Mouse (Mus musculus): ENCODE measurements around the gene Lrrc49.

Lrrc49 gene

DNA sequence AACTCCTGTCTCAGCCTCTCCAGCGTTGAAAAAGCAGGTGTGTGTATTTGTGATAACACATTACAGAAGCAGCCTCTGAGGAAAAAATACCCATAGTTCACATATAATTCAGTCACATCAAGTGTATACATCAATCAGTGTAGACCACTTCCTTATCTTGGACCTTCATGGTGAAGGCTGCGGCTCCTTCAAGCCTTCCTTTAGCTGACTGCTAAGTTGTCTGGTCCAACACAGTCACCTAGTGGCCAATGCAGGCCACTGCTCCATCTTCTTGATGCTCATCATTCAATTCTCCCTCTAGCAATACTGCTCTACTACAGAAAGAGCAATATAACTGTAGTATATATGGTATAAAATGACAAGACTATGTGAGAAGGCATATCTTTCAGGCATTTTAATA is 88.5 kb downstream of the Lrrc49 start:
- no peak for DNase-seq (ENCODE audit: low read depth, low spot score)

DNA sequence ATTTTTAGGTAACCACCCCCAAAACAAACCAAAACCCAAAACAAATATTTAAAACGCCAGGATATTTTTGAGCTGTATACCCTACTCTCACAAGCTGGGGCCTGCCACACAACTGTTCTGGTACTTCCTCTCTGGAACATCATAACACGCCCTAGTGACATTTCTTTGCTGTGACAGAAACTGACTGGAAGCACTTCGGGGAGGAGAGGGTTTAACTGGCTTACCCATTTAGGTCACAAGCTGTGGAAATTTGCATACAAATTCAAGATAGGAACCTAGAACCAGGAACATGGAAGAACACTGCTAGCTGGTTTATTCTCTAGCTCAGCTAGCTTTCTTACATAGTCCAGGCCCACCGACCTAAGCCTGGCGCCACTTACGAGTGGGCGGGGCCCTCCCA is 92.6 kb downstream of the Lrrc49 start:
- no peak for DNase-seq (ENCODE audit: low read depth, low spot score)

DNA sequence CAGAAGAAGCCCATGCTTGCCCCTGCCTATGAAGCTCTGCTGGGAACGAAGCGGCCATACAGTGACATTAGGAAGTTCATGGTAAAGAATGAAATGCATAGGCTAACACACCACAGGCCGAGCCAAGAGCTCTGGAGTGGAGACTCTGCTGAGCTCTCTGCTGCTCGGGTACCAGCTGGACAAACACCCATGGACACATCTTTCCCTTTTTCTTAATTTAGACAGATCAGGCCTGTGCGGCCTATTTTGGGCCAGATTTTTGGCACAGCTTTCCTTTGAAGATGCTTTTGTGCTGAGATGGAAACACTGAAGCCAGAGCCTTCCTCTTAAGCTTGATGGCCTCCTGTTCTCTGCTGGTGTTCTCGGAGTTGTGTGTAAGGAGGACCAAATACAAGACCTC is 95.0 kb downstream of the Lrrc49 start:
- no peak for DNase-seq (ENCODE audit: low read depth, low spot score)

DNA sequence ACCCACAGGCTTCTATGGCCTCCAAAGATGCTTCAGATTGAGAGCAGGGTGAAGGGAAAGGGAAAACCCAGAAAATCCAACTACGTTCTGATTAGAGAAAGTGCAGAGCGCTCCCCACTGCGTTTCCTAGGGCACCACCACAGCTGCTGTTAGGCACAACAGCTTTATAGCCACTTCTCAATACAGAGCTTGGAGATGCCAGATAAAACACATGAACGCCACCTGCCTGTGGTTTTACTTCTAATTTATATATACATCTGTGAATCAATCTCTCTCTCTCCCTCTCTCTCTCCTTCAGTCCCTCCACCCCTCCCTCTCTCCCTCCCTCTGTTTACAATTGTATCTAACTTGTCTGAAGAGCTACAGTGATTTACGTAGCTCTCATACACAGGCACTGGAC is 95.6 kb downstream of the Lrrc49 start:
- DNase-seq (ENCODE audit: low read depth, low spot score): no peak

DNA sequence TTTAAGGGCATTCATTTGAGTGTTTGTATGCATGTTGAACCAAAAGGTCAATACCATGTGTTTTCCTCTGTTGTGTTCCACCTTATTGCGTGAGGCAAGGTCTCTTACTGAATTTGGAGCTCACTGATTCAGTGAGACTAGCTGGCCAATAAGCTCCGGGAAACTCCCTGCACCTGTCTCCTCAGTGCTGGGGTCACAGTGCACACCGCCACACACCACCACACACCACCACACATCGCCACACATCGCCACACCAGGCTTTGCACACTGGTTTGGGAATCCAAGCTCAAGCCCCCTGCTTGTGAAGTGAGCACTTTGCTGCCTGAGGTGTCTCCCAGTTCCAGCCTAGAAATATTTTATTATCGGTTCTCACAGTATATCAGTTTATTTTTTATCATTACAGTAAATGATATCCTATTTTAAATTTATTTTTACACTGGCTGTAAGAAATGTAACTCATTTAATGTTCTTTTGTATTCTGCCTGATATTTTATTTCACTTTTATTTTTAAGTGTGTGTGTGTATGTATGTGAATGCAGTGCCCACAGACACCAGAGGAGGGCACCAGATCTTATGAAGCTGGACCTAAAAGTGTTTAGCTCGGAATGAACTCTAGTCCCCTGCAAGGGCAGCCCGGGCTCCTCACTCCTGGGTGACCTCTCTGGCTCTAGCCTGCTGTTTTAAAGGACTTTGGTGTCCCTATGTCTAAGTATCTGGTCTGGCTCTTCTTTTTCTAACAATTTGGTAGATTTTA is 96.9 kb downstream of the Lrrc49 start:
- DNase-seq (ENCODE audit: low read depth, low spot score): no peak

DNA sequence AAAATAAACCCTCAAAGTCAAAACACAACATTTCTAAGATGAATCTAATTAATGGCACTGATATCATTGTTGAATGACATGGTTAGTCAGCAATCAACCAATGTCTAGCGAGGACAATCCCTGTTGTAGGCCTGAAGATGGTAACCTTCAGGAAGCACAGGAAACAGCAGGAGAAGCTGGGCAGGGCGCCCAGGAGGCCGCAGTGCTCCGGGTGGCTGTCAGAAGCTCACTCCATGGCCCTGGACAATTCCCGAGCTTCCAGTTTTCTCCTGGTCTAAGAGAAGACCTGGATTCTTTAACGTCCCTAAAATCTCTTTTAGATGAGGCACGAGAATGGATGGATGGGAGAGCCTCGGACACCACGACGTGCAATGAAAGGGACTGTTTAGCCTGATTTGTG is 99.0 kb downstream of the Lrrc49 start:
- no peak for DNase-seq (ENCODE audit: low read depth, low spot score)

DNA sequence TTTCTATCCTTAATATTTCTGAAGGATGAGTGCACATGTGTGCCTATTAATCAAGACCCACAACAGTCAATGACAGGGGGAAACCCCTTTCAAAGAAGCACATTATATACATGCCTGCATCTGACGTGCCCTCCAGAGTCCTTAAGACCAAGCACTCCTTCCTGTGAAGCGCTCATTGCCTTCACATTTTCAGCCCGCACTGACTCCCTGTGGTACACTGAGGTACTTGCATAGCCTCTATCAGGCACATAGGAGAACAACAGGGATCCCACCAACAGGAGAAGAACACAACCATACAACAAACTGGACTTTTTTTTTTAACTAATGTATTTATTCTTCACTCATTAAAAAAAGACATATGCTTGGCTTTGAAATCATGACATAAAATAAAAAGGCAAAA is 101.0 kb downstream of the Lrrc49 start:
- no peak for DNase-seq (ENCODE audit: low read depth, low spot score)

DNA sequence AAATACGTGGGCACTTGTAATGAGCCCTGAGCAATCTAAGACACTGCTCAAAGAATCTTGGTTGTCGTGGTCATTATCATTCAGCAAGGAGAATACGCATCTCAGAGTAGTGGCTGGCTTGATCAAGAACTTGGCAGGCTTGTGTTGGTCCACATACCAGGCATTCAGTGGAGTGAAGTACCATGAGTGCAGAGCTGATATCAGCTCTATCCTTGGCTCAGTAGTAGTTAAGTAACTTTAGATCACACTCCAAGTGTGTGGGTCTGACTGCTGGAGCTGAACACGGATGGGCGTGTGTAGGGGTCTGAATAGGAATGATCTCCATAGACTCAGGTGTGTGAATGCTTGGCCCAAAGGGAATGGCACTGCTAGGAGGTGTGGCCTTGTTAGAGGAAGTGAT is 102.8 kb downstream of the Lrrc49 start:
- no peak for DNase-seq (ENCODE audit: low read depth, low spot score)

DNA sequence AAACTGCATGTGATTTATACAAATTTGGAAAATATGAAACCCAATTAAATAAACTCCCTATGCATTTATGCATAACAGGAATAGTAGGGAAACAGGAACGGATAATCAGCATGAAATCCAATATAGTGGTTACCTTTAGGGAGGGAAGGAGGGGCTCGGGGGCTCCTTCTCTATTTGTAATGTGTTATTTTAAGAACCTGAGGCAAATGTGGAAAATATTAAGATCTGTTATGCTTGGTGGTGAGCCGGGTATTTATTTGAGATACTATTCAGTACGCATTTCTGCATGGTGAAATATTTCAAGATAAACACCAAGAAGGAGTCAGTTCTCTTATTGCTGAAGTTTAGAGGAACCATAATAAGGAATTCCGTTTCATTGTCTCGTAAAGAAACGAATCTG is 105.4 kb downstream of the Lrrc49 start:
- no peak for DNase-seq (ENCODE audit: low read depth, low spot score)

DNA sequence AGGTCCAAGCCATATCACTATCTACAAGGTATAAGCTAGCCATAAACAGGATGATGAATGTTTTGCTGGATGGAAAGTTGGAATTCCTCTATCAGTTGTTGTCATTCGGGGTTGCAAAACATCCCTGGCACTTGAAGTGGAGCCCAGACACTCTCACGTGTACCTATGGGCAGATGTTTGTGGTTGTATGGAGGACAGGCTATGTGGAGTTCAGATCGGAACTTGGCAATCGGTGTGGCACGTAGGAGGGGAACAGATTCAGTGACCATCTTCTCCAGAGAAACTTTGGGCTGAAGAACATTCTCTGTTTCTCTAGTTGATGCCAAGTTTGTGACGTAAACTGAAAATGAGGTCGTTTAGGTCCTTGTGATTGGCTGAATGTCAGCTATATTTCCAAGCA is 114.9 kb downstream of the Lrrc49 start:
- DNase-seq (ENCODE audit: low read depth, low spot score): no peak

DNA sequence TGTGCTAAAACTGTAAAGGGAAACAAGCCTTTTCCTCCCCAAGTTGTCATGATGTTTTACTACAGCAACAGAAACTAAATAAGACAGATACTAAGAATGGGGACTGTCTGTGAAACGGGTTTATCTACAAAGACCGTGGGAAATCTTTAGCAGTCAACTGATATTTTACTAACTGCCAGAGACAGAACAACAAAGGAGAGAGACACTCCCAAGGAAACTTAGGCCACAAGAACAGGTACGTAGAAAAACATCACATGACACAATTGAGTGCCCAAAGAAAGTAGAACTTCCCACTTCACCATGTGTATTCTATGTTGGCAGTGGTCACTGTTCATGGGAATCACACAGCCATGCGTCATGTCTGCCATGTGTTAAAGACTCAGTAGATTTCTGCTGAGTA is 116.2 kb downstream of the Lrrc49 start:
- no peak for DNase-seq (ENCODE audit: low read depth, low spot score)

DNA sequence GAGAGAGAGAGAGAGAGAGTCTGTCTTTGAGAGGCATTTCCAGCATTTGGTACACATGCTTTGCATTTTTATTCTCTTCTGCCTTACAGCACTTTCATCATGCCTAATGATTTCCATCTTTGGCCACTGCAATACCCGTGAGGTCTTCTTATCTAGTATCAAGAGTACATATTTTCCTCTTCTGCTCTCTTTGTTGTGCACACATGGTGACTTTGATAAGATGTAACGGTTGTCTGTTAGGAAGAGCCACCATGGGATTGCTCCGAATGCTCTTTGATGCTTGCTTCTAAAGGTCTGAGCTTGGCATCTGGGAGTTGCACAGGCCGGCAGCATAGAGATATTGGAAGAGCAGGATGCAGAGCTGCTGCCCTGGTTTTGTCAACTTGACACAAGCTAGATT is 116.9 kb downstream of the Lrrc49 start:
- DNase-seq (ENCODE audit: low read depth, low spot score): no peak

DNA sequence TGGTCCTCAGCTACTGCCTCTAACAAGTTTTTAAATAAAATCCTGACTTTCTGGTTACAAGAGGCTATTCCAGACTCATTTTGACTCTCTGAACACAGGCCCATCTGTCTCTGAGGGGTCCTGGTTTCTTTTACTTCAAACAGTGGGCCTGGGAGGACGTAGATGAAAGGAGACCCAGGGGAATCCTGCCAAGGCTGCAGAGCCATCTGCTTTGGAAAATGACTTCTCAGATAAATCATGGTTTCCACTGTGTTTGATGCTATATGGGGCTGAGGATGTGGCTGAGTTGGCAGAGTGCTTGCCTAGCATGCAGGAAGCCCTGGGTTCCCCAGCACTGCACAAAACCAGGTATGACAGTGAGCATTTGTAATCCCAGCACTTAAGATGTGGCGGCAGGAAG is 118.6 kb downstream of the Lrrc49 start:
- no peak for DNase-seq (ENCODE audit: low read depth, low spot score)

DNA sequence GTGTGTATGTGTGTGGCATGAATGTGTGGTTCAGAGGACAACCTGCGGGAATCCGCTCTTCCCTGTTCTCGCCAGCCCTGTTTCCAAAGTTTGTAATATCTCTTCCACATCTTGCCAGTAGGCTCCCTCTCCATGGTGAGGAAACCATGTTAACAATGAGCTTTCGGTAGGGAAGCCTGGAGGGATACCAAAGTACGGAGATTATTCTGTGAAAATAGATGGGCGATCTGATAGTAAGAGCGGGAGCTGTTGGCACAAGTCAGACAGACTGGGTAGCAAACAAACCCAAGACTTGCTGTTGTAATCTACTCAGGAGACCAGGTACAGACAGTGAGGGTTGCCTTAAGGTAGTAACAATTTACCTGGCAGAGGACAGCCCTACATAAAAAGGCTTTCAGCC is 124.1 kb downstream of the Lrrc49 start:
- no peak for DNase-seq (ENCODE audit: low read depth, low spot score)

DNA sequence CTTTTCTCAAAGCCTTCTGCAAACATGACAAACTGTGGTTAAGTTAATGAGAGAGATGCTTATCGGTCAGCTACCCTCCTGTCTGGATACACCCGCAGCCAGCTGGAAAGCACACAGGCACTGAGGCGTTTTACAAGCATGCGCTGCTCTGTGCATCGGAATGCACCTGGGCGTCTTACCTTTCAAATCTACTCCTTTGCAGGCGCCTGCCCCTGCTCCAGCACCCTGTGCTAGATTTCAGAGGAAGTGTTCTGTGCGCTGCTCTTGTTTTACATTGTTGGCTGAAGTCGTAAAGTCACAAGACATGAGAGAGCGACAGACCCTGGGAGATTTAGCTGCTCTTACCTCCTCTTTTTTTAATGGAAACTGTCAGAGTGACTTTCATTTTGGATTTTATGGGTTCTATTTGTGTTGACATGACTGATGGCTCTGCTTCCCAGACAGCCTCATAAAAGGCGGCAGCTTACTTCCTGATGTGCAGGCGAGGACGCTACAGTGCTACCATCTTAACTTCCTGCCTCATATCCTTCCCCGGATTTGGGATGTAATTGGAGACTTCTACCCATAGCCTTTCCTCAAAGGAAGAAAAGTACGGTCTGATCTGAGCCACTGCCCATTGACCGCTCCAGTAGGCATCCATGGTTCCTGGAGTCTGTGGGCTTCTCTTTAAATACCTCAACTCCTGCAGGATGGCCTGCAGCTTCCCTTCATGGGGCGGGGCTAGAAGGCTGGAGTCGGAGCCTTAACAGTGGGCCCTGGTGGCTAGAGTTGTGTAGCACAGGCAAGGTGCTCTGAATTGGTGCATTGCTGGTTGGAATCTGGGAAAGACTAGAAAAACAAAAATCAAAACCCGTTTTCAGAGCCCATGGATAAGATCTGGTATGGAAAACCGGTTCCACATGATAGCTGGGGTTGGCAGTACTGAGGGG is 125.3 kb downstream of the Lrrc49 start:
- no peak for DNase-seq (ENCODE audit: low read depth, low spot score)

DNA sequence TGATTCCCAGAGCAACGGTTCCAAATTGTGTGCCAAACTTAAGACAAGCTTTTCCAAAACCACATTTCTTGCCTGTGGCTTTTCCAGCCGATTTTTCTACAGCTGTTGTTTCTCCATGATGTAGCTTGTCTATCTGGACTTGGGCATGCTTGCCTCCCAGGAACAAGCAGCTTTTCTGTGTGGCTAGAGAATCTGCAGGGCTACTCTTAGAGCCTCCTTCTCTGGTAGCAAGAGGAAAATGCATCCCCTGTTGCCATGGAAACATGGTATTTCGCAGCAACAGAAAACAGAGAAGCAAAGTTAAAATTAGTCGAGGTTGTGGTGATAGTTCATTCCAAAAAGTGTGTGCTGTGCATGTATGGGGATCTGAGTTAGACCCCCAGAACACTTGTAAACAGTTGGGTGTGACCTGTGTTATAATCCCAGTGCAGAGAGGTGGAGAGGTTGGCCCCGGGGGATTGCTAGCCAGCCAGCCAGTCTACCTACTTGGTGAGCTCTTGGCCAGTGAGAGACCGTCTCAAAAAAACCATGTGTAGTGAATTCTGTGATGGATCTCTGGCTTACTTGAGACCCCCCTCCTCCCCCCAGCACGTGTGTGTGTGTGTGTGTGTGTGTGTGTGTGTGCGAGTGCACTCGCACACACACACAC is 126.2 kb downstream of the Lrrc49 start:
- DNase-seq (ENCODE audit: low read depth, low spot score): no peak

DNA sequence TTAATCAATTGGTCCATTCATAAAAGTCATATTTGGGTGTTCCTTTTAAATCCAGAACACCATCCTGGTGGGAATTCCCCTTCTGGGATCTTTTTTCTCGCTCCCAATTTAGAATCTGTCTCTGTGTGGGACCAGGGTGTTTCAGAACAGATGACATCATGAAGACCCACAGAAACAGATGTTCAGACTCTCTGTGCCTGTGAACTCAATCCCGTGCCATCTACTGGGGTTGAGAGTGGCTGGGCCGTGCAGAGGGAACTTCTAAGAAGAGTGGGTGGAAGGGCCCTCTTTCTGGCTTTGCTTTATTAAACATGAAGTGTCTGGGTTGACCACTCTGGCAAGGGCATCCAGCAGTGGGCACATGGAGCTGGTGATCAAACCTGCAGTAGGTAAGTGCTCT is 129.5 kb downstream of the Lrrc49 start:
- DNase-seq (ENCODE audit: low read depth, low spot score): no peak

DNA sequence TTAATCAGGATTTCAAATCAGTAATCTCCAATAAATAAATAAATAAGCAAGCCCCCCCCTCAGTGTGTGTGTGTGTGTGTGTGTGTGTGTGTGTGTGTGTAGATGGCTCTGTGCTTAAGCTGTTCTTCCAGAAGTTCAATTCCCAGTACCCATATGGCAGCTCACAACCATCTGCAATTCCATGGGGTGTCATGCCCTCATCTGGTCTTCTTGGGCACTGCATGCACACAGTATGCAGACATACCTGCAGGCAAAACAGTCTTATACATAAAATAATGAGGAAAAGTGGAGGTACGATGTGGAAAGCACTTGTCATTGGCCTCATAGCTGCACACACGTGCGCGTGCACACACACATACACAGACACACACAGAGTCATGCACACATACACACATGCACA is 136.7 kb downstream of the Lrrc49 start:
- DNase-seq (ENCODE audit: low read depth, low spot score): no peak

DNA sequence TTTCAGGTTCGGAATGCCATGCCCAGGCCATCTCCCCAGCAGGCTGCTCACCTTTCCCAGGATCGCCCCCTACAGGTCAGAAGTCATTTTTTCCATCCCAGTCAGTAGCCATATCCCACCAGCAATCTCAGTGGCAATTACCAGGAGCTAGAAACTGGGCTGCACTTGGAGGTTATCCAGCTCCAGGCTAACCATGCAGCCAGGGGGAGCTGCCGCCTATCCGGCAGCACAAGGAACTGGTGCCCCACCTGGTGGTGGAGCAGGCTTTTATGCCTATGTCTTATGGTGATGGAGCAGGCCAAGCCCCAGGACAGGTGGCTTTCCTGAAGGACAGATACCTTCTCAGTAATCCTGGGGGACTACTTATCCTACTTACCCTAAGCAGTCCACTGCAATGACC is 139.8 kb downstream of the Lrrc49 start:
- DNase-seq (ENCODE audit: low read depth, low spot score): no peak

DNA sequence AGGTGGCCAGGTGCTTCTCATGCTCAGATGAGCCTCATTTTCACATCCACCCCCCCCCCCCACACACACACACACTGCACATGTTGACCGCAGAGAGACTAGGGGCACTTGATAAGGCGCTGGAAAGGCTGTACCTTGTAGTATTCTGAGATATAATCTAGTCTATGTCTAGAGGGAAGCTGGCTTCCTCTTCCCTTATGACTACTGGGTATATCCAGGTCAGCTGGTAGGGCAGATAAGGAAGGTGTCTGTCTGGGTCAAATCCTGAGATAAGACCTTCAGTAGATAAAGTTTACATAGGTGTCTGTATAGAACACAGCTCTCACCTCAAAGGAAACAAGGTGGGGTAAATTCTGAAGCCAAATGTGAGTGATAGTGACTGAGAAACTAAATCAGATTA is 141.8 kb downstream of the Lrrc49 start:
- DNase-seq (ENCODE audit: low read depth, low spot score): no peak

DNA sequence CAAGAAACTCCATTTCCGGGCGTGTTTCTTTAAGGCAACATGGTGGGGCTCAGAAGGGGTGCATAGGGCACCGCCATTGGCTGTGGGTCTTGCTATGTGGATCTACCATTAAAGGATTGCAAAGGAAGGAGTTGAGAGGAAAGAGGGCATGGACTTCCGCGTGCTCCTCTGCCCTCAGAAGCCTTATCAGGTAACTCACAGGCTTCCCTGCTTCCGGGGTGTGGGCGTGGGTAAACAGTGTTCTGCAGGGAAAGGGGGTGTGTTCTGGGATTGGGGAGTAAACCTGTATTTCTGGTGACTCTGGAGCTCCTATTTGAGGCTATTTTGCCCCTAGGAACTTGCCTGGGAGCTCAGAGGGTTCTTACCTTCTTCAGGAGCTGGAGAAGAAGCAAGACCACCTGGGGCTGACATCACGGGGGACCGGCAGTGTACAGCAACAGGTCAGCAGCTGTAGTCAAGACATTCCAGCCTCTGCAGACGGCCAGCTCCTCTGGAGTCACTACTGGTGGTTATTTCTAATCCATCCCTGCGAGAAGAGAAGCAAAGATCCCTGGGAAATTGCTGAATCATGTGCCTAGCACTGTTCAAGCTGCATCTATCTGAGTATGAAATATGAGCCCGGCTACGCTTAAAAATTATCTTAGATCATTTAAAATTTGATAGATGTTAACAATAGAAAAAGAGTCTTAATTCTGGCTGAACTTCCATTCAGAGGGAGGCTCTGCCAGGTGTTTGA is 142.4 kb downstream of the Lrrc49 start:
- no peak for DNase-seq (ENCODE audit: low read depth, low spot score)
